Mouse (Mus musculus): ENCODE measurements around the gene Epha3.

DNA sequence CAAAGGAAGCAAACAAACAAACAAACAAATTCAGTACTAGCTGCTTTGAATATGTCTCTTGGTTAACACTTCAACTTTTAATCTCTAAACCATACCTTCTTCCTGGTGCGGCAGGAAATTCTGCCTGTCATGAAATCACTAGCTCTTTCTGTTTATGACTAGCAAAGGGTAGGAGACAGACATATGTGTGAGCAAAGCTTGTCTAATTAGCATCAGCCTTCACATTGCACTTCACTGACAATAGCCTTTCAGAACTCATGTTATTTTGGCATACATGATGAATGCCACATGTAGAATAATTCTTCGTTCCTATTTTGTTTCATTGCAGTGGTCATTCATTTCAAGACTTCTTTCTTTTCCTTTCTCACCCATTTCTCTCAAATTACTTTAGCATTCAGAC lies 357.5 kb downstream of the Epha3 start:
- TF ChIP-seq CTCF (IDR thresholded peaks at IDR 0.05) (no peak), EP300 (IDR thresholded peaks at IDR 0.05) (no peak)
